Mouse (Mus musculus) forebrain, embryonic 11.5 days (tissue): ENCODE measurements around the gene Dek. TPM values are rescaled to one million over a fixed set of nuclear protein-coding genes. Genes with fewer than 3 reads are reported as not detected.

Experiments
- ATAC-seq: fragments of 200-750 bp; cut with Nextera tagmentation; replicated peaks from 2 replicates; pipeline ENCODE4 v1.8.0; 2017; ENCODE audit warnings: moderate TSS enrichment; ENCODE audit not compliant: low FRiP score
- DNase-seq: peaks from one replicate; pipeline ENCODE4 v3.0.0-alpha.2; 2017; ENCODE audit warnings: low spot score
- H3K27ac ChIP-seq: fragments of 300-500 bp; sonication (generic); 2 replicates; pipeline ENCODE4 v1.5.1; 2014; ENCODE audit warnings: low read depth, low read length
- H3K27me3 ChIP-seq: fragments of 300-500 bp; sonication (generic); 2 replicates; pipeline ENCODE4 v1.6.1; 2014; ENCODE audit warnings: mild to moderate bottlenecking, low read length, mixed read lengths; ENCODE audit not compliant: control insufficient read depth, insufficient read depth
- H3K36me3 ChIP-seq: fragments of 300-500 bp; sonication (generic); 2 replicates; pipeline ENCODE4 v1.6.1; 2014; ENCODE audit warnings: mild to moderate bottlenecking, low read length, moderate library complexity, mixed read lengths; ENCODE audit not compliant: control insufficient read depth, insufficient read depth
- H3K4me1 ChIP-seq: fragments of 300-500 bp; sonication (generic); replicated peaks from 2 replicates; pipeline ENCODE4 v1.6.1; 2014; ENCODE audit warnings: low read length, mixed read lengths; ENCODE audit not compliant: control insufficient read depth, insufficient read depth
- H3K4me2 ChIP-seq: fragments of 300-500 bp; sonication (generic); 2 replicates; pipeline ENCODE4 v1.6.1; 2014; ENCODE audit warnings: low read depth, mild to moderate bottlenecking, low read length, moderate library complexity, mixed read lengths; ENCODE audit not compliant: severe bottlenecking
- H3K4me3 ChIP-seq: fragments of 300-500 bp; sonication (generic); 2 replicates; pipeline ENCODE4 v1.5.1; 2014; ENCODE audit warnings: low read depth, low read length
- H3K9ac ChIP-seq: fragments of 300-500 bp; sonication (generic); 2 replicates; pipeline ENCODE4 v1.6.1; 2014; ENCODE audit warnings: low read length
- H3K9me3 ChIP-seq: fragments of 300-500 bp; sonication (generic); 2 replicates; pipeline ENCODE4 v1.6.1; 2016; ENCODE audit warnings: low read length, mixed read lengths; ENCODE audit not compliant: control insufficient read depth
- WGBS: fragments of 180-500 bp; shearing (Covaris S2); extraction: QIAGEN DNeasy Blood & Tissue Kit; methylation state at CpG from one replicate; pipeline ENCODE4 v1.1.7; 2014; 5-methylcytosine and 5-hydroxymethylcytosine counted together
- polyA plus RNA-seq: library from polyadenylated mRNA; unstranded; fragments of >200 nt; fragmentation: Nextera tagmentation; extraction: Ambion mirVana; gene quantifications from 2 replicates; pipeline ENCODE4 v1.2.1, GENCODE M21; 2014

Dek gene
- polyA plus RNA-seq, 1 experiment from 2014 or later, result 453 TPM

GRCm38 (mm10) chr13:47080905-47081505, 25.0 kb downstream of the Dek start:
- peaks cover 3% of the 10 kb centered on the region; the same call in 1 of the 2 replicates for H3K36me3 ChIP-seq
- no peak overlapping the region for H3K4me2 ChIP-seq
- DNase-seq, result no peak
- H3K9ac ChIP-seq, result no peak overlapping the region
- H3K4me3 ChIP-seq, result no peak overlapping the region
- no peaks in the 10 kb centered on the region for H3K27me3 ChIP-seq
- H3K27ac ChIP-seq, result no peak overlapping the region
- no peaks in the 10 kb centered on the region for H3K9me3 ChIP-seq
- no peaks in the 10 kb centered on the region for H3K4me1 ChIP-seq
- 92% methylated on average over 4 of the region's 4 CpGs for WGBS
- no peak for ATAC-seq

- H3K4me1 ChIP-seq, result no peaks in the 10 kb centered on the region
- H3K4me2 ChIP-seq, result no peak overlapping the region
- WGBS, result 77% methylated on average over 5 of the region's 5 CpGs
- no peak overlapping the region for H3K27ac ChIP-seq
- ATAC-seq (no peak), DNase-seq (no peak)
- H3K4me3 ChIP-seq, result no peak overlapping the region
- H3K9me3 ChIP-seq, result no peaks in the 10 kb centered on the region
- H3K9ac ChIP-seq, result no peak overlapping the region
- H3K27me3 ChIP-seq, result no peaks in the 10 kb centered on the region
- H3K36me3 ChIP-seq, result no peaks in the 10 kb centered on the region; the same call in 1 of the 2 replicates
Measured at GRCm38 (mm10) chr13:47078799-47079198, 27.2 kb downstream of the Dek start.

- no peaks in the 10 kb centered on the region for H3K4me1 ChIP-seq
- no peak overlapping the region for H3K4me2 ChIP-seq
- H3K4me3 ChIP-seq, result no peak overlapping the region
- H3K36me3 ChIP-seq, result no peaks in the 10 kb centered on the region; the same call in 1 of the 2 replicates
- H3K27ac ChIP-seq, result no peak overlapping the region
- ATAC-seq (no peak), DNase-seq (no peak)
- no peaks in the 10 kb centered on the region for H3K9me3 ChIP-seq
- H3K9ac ChIP-seq, result no peak overlapping the region
- H3K27me3 ChIP-seq, result no peaks in the 10 kb centered on the region
Measured at GRCm38 (mm10) chr13:47077367-47077766, 28.6 kb downstream of the Dek start.

DNA sequence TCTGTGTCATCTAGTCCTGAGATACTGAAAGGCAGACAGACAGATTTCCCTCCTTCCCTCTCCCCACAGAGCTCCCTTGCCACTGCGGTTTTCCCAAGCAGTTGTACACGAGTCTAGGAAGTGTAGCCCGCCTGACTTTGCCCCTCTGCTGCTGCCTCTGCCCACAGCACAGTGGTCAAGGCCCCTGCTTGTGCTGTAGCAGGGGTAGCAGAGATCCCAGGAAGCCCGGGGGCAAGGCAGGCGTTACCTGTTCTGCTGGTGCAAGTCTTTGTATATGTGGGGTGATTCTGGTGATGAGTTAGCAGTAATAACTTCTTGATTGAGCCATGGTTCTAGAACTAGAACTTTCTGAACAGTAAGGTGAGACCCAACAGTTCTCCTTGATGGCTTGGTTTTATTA, 29.8 kb downstream of the Dek start:
- no peaks in the 10 kb centered on the region for H3K4me1 ChIP-seq
- DNase-seq (no peak), ATAC-seq (no peak)
- H3K36me3 ChIP-seq, result no peaks in the 10 kb centered on the region; the same call in 1 of the 2 replicates
- WGBS, result 87% methylated on average over 5 of the region's 5 CpGs
- H3K9me3 ChIP-seq, result no peaks in the 10 kb centered on the region
- no peak overlapping the region for H3K4me3 ChIP-seq
- H3K27me3 ChIP-seq, result no peaks in the 10 kb centered on the region
- no peak overlapping the region for H3K9ac ChIP-seq
- H3K27ac ChIP-seq, result no peak overlapping the region
- H3K4me2 ChIP-seq, result no peak overlapping the region

DNA sequence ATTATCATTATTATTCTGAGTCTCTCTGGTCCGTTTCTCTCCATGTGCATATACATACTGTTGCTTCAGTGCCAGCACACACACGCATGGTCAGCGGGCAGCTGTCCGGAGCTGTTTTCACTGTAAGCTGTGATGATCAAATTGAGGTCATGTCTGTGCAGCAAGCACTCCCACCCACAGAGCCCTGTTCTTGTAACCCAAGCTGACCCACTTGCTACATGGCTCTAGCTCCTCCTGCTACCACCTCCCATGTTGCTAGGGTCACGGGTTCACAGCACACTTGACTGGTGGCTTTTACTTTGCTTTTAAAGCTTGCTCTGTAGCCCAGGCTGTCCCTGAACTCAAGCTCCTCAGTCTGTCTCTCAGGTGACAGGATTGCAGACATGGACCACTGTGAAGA, 33.5 kb downstream of the Dek start:
- H3K9me3 ChIP-seq, result no peaks in the 10 kb centered on the region
- 90% methylated on average over 5 of the region's 5 CpGs for WGBS
- ATAC-seq, result no peak
- H3K4me3 ChIP-seq, result no peak overlapping the region
- H3K4me1 ChIP-seq, result no peaks in the 10 kb centered on the region
- H3K27ac ChIP-seq, result no peak overlapping the region
- H3K27me3 ChIP-seq, result no peaks in the 10 kb centered on the region
- no peak overlapping the region for H3K9ac ChIP-seq
- DNase-seq, result no peak
- H3K4me2 ChIP-seq, result no peak overlapping the region
- no peaks in the 10 kb centered on the region; the same call in 1 of the 2 replicates for H3K36me3 ChIP-seq

DNA sequence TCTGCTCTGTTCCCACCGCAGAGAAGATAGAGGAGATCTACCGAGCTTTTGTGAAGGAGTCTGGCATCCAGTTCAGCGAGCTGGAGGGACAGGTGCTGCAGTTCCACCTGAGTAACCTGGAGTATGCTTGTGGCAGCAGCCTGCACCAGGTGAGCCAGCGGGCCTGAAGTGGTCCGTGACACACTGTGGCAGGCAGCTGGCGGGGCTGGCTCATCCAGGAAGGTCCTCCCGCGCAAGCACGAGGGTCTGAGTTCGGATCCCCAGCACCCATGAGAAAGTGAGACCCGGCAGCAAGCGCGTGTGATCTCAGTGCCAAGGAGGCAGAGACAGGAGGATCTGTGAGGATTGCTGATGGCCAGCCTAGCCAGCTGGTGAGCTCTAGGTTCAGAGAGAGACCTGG, 34.1 kb downstream of the Dek start:
- H3K27me3 ChIP-seq, result no peaks in the 10 kb centered on the region

GRCm38 (mm10) chr13:47070329-47071080, 35.5 kb downstream of the Dek start:
- DNase-seq (no peak), ATAC-seq (no peak)
- Histone ChIP-seq H3K36me3 (no peaks in the 10 kb centered on the region; the same call in 1 of the 2 replicates), H3K27me3 (no peaks in the 10 kb centered on the region), H3K4me1 (no peaks in the 10 kb centered on the region), H3K9me3 (no peaks in the 10 kb centered on the region), H3K4me3 (no peak overlapping the region), H3K27ac (no peak overlapping the region), H3K9ac (no peak overlapping the region), H3K4me2 (no peak overlapping the region)
- 87% methylated on average over 15 of the region's 15 CpGs for WGBS

More for the DNA sequence above, 34.1 kb downstream of the Dek start:
- Histone ChIP-seq H3K4me1 (no peaks in the 10 kb centered on the region), H3K9me3 (no peaks in the 10 kb centered on the region), H3K36me3 (no peaks in the 10 kb centered on the region; the same call in 1 of the 2 replicates), H3K9ac (no peak overlapping the region), H3K27ac (no peak overlapping the region), H3K4me3 (no peak overlapping the region), H3K4me2 (no peak overlapping the region)
- WGBS, result 95% methylated on average over 13 of the region's 13 CpGs
- DNase-seq (no peak), ATAC-seq (no peak)

GRCm38 (mm10) chr13:47067001-47067400, 39.0 kb downstream of the Dek start:
- H3K9ac ChIP-seq, result no peak overlapping the region
- no peak overlapping the region for H3K4me2 ChIP-seq
- no peaks in the 10 kb centered on the region for H3K4me1 ChIP-seq
- ATAC-seq, result no peak
- DNase-seq, result no peak
- no peaks in the 10 kb centered on the region; the same call in 1 of the 2 replicates for H3K36me3 ChIP-seq
- H3K9me3 ChIP-seq, result no peaks in the 10 kb centered on the region
- no peaks in the 10 kb centered on the region for H3K27me3 ChIP-seq
- no peak overlapping the region for H3K27ac ChIP-seq
- WGBS, result 90% methylated on average over 6 of the region's 6 CpGs
- H3K4me3 ChIP-seq, result no peak overlapping the region

DNA sequence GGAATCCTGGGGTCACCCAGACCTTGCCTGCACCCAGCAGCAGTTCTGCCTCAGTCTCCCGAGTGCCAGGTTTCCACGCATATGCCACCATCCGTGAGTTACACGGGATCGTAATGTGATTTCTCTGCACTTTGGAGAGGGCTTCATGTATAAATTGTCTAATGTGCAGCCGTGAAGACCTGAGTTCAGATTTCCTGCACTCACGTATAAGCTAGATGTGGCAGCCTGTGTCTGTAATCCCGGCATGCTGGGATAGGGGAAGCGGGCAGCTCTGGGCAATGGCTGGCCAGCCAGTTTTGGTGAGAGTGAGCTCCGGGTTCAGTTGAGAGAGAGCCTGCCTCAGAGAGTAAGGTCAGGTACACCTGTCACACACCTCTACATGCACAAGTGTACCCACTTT, 39.5 kb downstream of the Dek start:
- Histone ChIP-seq H3K9ac (no peak overlapping the region), H3K9me3 (no peaks in the 10 kb centered on the region), H3K27ac (no peak overlapping the region), H3K4me2 (no peak overlapping the region), H3K36me3 (no peaks in the 10 kb centered on the region; the same call in 1 of the 2 replicates), H3K4me1 (no peaks in the 10 kb centered on the region), H3K4me3 (no peak overlapping the region), H3K27me3 (no peaks in the 10 kb centered on the region)
- DNase-seq, result no peak
- WGBS, result 92% methylated on average over 10 of the region's 10 CpGs
- ATAC-seq, result no peak
